Mouse (Mus musculus) myocyte (in vitro differentiated cells): ENCODE measurements at regions not wholly inside any gene's neighbourhood (a gene's known extent, or its start where the extent isn't known, plus 50 kb on each side); places are given as distances from the start of the nearest gene placed in this dataset.

Source experiments
- E2F4 ChIP-seq: IDR thresholded peaks from one replicate; pipeline ENCODE4 v1.6.1; 2011; ENCODE audit warnings: mild to moderate bottlenecking, control low read depth, moderate library complexity; ENCODE audit not compliant: insufficient read depth
- MAX ChIP-seq: IDR thresholded peaks from one replicate; pipeline ENCODE4 v1.6.1; 2011; ENCODE audit warnings: low read depth, mild to moderate bottlenecking, control low read depth
- MYOD1 ChIP-seq, 3 experiments: IDR thresholded peaks; one replicate each; pipeline ENCODE4 v1.6.1; 2011; ENCODE audit warnings: control low read depth in 2 of 3, low read depth in 2 of 3, mild to moderate bottlenecking in 2 of 3, moderate library complexity in 1 of 3; ENCODE audit not compliant: insufficient read length in 2 of 3, control insufficient read depth in 1 of 3
- MYOG ChIP-seq, 3 experiments: IDR thresholded peaks; one replicate each; pipeline ENCODE4 v1.6.1; 2011; ENCODE audit warnings: control low read depth in 2 of 3, low read depth in 2 of 3, mild to moderate bottlenecking in 2 of 3; ENCODE audit not compliant: insufficient read length in 2 of 3, control insufficient read depth in 1 of 3, insufficient read depth in 1 of 3
- POLR2A ChIP-seq: IDR thresholded peaks from one replicate; pipeline ENCODE4 v1.6.1; 2011; ENCODE audit warnings: low read depth, mild to moderate bottlenecking, control low read depth, moderate library complexity; ENCODE audit not compliant: insufficient read length
- POLR2AphosphoS2 ChIP-seq: IDR thresholded peaks from one replicate; pipeline ENCODE4 v1.6.1; 2011; ENCODE audit warnings: low read depth, control low read depth; ENCODE audit not compliant: insufficient read length
- REST ChIP-seq: IDR thresholded peaks from one replicate; pipeline ENCODE4 v1.6.1; 2011; ENCODE audit warnings: mild to moderate bottlenecking, control low read depth, moderate library complexity; ENCODE audit not compliant: insufficient read depth, insufficient read length
- SRF ChIP-seq: IDR thresholded peaks from one replicate; pipeline ENCODE4 v1.6.1; 2011; ENCODE audit warnings: low read depth; ENCODE audit not compliant: control insufficient read depth, insufficient read length
- TCF3 ChIP-seq: IDR thresholded peaks from one replicate; pipeline ENCODE4 v1.6.1; 2011; ENCODE audit warnings: low read depth, control low read depth; ENCODE audit not compliant: insufficient read length
- USF1 ChIP-seq: IDR thresholded peaks from one replicate; pipeline ENCODE4 v1.6.1; 2011; ENCODE audit warnings: low read depth, mild to moderate bottlenecking, control low read depth, moderate library complexity

- TF ChIP-seq POLR2AphosphoS2, result no peak
- no peak for TF ChIP-seq E2F4
- TF ChIP-seq POLR2A, result no peak
- TF ChIP-seq REST, result no peak
- no peak for TF ChIP-seq USF1
- no peak for TF ChIP-seq TCF3
- no peak for TF ChIP-seq SRF
- TF ChIP-seq MYOD1 (IDR thresholded peaks at IDR 0.05; ENCODE audit: control insufficient read depth in 1 of 3, insufficient read length in 2 of 3, low read depth in 2 of 3), result no peak
- TF ChIP-seq MAX, result no peak
- TF ChIP-seq MYOG (IDR thresholded peaks at IDR 0.05; ENCODE audit: control insufficient read depth in 1 of 3, insufficient read depth in 1 of 3, insufficient read length in 2 of 3, low read depth in 2 of 3), result no peak
Observed at GRCm38 (mm10) chr2:9287077-9287476, 594.0 kb upstream of the 4930412O13Rik start.
